Mouse (Mus musculus): ENCODE measurements around the gene Ifnl3. TPM values are rescaled to one million over a fixed set of nuclear protein-coding genes. Genes with fewer than 3 reads are reported as not detected.
"Not testable (repeated sequence)": the region's sequence is repeated elsewhere in the genome, so short reads cannot be mapped to it uniquely, and the experiment has no call there.

Gene Ifnl3
- polyA plus RNA-seq, 1 experiment = not detected

GRCm38 (mm10) chr7:28495426-28495825, 27.2 kb upstream of the Ifnl3 start:
- Histone ChIP-seq H3K4me1 (ENCODE audit: control insufficient read depth, insufficient read depth, low read length) (no peaks in the 10 kb centered on the region), H3K4me3 (ENCODE audit: insufficient read depth, low read length) (no peak overlapping the region), H3K27ac (ENCODE audit: insufficient read depth, low read length) (no peak overlapping the region)
- TF ChIP-seq CTCF (IDR thresholded peaks at IDR 0.05; ENCODE audit: extremely low read depth, insufficient read depth, low read length) = no peak
- TF ChIP-seq POLR2A (IDR thresholded peaks at IDR 0.05; ENCODE audit: extremely low read depth, insufficient read depth, low read length) = no peak

GRCm38 (mm10) chr7:28505585-28505984, 17.1 kb upstream of the Ifnl3 start:
- Histone ChIP-seq H3K4me1 (ENCODE audit: control insufficient read depth, insufficient read depth, low read length) (no peaks in the 10 kb centered on the region), H3K4me3 (ENCODE audit: insufficient read depth, low read length) (no peak overlapping the region), H3K27ac (ENCODE audit: insufficient read depth, low read length) (no peak overlapping the region)
- TF ChIP-seq POLR2A (IDR thresholded peaks at IDR 0.05; ENCODE audit: extremely low read depth, insufficient read depth, low read length) (no peak), CTCF (IDR thresholded peaks at IDR 0.05; ENCODE audit: extremely low read depth, insufficient read depth, low read length) (no peak)

GRCm38 (mm10) chr7:28509121-28509520, 13.5 kb upstream of the Ifnl3 start:
- not testable (repeated sequence) for H3K27ac ChIP-seq (ENCODE audit: insufficient read depth, low read length); H3K4me1 ChIP-seq (ENCODE audit: control insufficient read depth, insufficient read depth, low read length); H3K4me3 ChIP-seq (ENCODE audit: insufficient read depth, low read length)

DNA sequence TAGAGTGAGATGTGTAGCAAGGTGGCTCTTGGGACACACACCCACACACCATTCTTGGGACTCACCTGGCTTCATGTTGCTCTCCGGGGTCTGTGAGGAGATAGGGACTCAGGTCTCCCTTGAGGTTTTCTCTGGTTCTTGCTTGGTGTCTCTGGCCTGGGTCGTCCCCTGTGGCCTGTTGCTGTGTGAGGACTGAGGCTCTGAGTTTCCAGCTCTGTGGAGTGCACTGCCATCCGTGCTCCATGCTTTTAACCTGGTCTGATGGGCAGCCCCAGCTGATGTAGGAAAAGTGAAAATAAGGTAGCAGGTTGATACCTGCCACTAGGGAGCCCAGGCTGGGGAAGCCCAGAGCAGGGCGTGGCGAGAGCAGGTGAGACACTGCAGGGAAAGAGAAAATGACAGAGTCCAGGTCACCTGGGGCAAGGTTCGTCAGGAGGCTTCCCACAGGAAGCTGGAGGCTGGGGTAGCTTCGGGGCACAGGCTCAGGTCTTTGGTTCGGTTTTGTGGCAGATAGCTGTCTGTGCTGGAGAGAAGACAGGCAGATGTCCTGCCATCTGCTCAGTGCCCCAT, 12.1 kb upstream of the Ifnl3 start, which contains the start of gene Ifnl2:
TSS of gene Ifnl2 (minus strand) at position 51 of the 570 bp plus-strand sequence.
- H3K4me3 ChIP-seq (ENCODE audit: insufficient read depth, low read length); H3K4me1 ChIP-seq (ENCODE audit: control insufficient read depth, insufficient read depth, low read length); H3K27ac ChIP-seq (ENCODE audit: insufficient read depth, low read length): not testable (repeated sequence)

DNA sequence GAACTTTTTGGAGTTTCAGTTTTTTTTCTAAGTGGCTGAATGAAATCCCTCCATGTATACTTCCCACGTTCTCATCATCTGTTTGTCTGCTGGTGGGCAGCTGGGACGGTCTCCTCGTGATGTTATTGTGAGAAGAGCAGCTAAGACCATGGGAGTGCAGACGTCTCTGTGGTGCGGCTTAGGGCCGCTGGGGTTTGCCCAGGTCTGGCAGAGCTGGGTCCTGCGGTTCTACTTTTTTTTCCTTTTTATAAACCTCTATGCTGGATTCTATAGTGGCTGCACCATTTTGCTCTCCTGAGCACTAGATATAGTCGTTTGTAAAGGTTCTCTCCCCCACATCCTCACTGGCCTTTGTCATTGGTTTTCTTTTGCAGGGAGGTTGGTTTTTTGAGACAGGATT, 11.2 kb upstream of the Ifnl3 start:
- Histone ChIP-seq H3K27ac (ENCODE audit: insufficient read depth, low read length) (no peak overlapping the region), H3K4me1 (ENCODE audit: control insufficient read depth, insufficient read depth, low read length) (no peaks in the 10 kb centered on the region), H3K4me3 (ENCODE audit: insufficient read depth, low read length) (no peak overlapping the region)
- TF ChIP-seq CTCF (IDR thresholded peaks at IDR 0.05; ENCODE audit: extremely low read depth, insufficient read depth, low read length) (no peak), POLR2A (IDR thresholded peaks at IDR 0.05; ENCODE audit: extremely low read depth, insufficient read depth, low read length) (no peak)

DNA sequence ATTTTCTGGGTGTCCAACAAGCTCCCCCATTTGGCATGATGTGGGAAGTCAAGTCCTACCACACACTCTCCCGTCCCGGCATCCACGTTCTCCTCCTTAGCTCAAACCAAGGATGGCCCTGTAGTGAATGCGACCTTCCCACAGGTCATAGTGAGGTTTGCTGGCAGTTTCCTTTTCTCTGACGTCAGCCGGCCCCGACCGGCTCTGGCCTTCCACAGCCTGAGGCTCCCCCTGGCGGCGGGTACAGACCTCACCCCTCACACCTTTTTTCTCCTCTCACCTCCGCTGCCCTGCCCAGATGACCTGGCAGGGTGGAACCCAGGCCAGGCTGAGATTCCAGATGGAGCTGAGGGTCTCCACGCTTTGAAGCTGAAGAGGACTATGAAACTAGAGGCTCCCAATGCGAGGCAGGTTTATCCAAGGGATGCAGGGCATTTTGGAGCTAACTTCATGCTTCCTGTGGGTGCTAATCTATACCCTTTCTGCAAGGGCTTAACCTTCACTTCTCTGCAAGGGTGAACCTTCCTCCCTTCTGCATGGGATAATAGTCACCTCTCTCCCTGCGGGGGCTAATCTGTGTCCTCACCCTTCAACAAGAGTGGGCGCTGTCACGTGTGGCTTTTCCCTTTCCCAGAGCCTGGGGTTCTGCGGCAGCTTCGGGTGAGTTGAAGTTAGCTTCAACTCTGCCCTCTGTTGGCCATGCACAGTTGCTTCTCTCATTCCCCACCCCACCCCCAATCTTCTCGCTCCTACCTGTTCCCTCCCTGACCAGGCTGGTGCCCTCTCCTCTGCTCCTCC, 5.5 kb downstream of the Ifnl3 start:
- Histone ChIP-seq H3K4me1 (ENCODE audit: control insufficient read depth, insufficient read depth, low read length) (peaks cover 1% of the 10 kb centered on the region; the same call in 1 of the 2 replicates), H3K27ac (ENCODE audit: insufficient read depth, low read length) (no peak overlapping the region), H3K4me3 (ENCODE audit: insufficient read depth, low read length) (no peak overlapping the region)
- TF ChIP-seq CTCF (IDR thresholded peaks at IDR 0.05; ENCODE audit: extremely low read depth, insufficient read depth, low read length) (peak; percentile 47; the same call in 1 of the 2 replicates), POLR2A (IDR thresholded peaks at IDR 0.05; ENCODE audit: extremely low read depth, insufficient read depth, low read length) (no peak)

- TF ChIP-seq POLR2A (IDR thresholded peaks at IDR 0.05; ENCODE audit: extremely low read depth, insufficient read depth, low read length) (no peak), CTCF (IDR thresholded peaks at IDR 0.05; ENCODE audit: extremely low read depth, insufficient read depth, low read length) (no peak)
Observed at GRCm38 (mm10) chr7:28532005-28532404, 9.4 kb downstream of the Ifnl3 start.

DNA sequence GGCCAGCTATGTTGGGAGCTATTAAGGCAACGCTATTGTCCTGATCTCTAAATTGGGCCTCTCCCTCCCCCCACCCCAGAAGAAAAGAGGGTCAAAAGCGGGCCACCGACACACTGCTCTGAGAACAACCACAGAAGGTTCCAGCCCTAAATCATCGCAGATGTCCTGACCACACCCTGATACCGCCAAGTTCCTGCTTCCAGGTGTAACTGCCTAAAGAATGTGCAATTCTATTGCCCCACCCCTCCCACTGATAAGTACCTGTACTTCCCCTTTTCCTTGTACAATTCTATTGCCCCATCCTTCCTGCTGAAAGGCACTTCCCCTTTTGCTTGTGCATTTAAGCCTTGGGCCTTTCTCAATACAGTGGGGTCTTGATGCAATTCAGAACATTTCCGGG, 16.2 kb downstream of the Ifnl3 start:
- H3K27ac ChIP-seq (ENCODE audit: insufficient read depth, low read length); H3K4me1 ChIP-seq (ENCODE audit: control insufficient read depth, insufficient read depth, low read length); H3K4me3 ChIP-seq (ENCODE audit: insufficient read depth, low read length): not testable (repeated sequence)

More at GRCm38 (mm10) chr7:28532005-28532404, 9.4 kb downstream of the Ifnl3 start:
- Histone ChIP-seq H3K4me3 (ENCODE audit: insufficient read depth, low read length) (no peak overlapping the region), H3K27ac (ENCODE audit: insufficient read depth, low read length) (no peak overlapping the region), H3K4me1 (ENCODE audit: control insufficient read depth, insufficient read depth, low read length) (peaks cover 1% of the 10 kb centered on the region; the same call in 1 of the 2 replicates)

GRCm38 (mm10) chr7:28540526-28540925, 17.9 kb downstream of the Ifnl3 start, which contains the start of gene Sycn:
Gene Sycn (plus strand): TSS chr7:28540885.
- Histone ChIP-seq H3K4me1 (ENCODE audit: control insufficient read depth, insufficient read depth, low read length) (no peaks in the 10 kb centered on the region), H3K27ac (ENCODE audit: insufficient read depth, low read length) (no peak within 1 kb of the TSS), H3K4me3 (ENCODE audit: insufficient read depth, low read length) (no peak within 1 kb of the TSS)
- TF ChIP-seq CTCF (IDR thresholded peaks at IDR 0.05; ENCODE audit: extremely low read depth, insufficient read depth, low read length) (no peak), POLR2A (IDR thresholded peaks at IDR 0.05; ENCODE audit: extremely low read depth, insufficient read depth, low read length) (no peak)

GRCm38 (mm10) chr7:28544051-28544601, 21.5 kb downstream of the Ifnl3 start:
- no peak overlapping the region for H3K4me3 ChIP-seq (ENCODE audit: insufficient read depth, low read length)

More at GRCm38 (mm10) chr7:28544051-28544601, 21.5 kb downstream of the Ifnl3 start:
- Histone ChIP-seq H3K4me1 (ENCODE audit: control insufficient read depth, insufficient read depth, low read length) (no peaks in the 10 kb centered on the region), H3K27ac (ENCODE audit: insufficient read depth, low read length) (no peak overlapping the region)
- TF ChIP-seq CTCF (IDR thresholded peaks at IDR 0.05; ENCODE audit: extremely low read depth, insufficient read depth, low read length) (no peak), POLR2A (IDR thresholded peaks at IDR 0.05; ENCODE audit: extremely low read depth, insufficient read depth, low read length) (no peak)

All from cortical plate, adult 2 months (tissue).